Mouse (Mus musculus): ENCODE results near the gene Rfx8.

- TF ChIP-seq CTCF (IDR thresholded peaks at IDR 0.05; ENCODE audit: control insufficient read depth, insufficient read depth, insufficient read length) (no peak), CEBPB (IDR thresholded peaks at IDR 0.05; ENCODE audit: low read depth) (no peak), MYOD1 (IDR thresholded peaks at IDR 0.05; ENCODE audit: control insufficient read depth, insufficient read length, low read depth) (no peak), MYOG (IDR thresholded peaks at IDR 0.05; ENCODE audit: control insufficient read depth, extremely low read depth, insufficient read length) (no peak)
These were observed 45.2 kb upstream of the Rfx8 start for GRCm38 (mm10) chr1:39765854-39766493.
